Mouse (Mus musculus) neural tube, embryonic 14.5 days (tissue): Measurements from ENCODE around the gene Ak4. TPM values are rescaled to one million over a fixed set of nuclear protein-coding genes. Genes with fewer than 3 reads are reported as not detected.
"Not testable (repeated sequence)": the region's sequence is repeated elsewhere in the genome, so short reads cannot be mapped to it uniquely, and the experiment has no call there.

Source experiments
- ATAC-seq: fragments of 200-750 bp; cut with Nextera tagmentation; 2 replicates; pipeline ENCODE4 v1.8.0; 2017; ENCODE audit warnings: low read depth, mild to moderate bottlenecking, moderate TSS enrichment, moderate library complexity
- H3K27ac ChIP-seq: fragments of 300-500 bp; sonication (generic); 2 replicates; pipeline ENCODE4 v1.5.1; 2014; ENCODE audit warnings: low read depth, mild to moderate bottlenecking, control low read depth, low read length, moderate library complexity, mixed read lengths
- H3K27me3 ChIP-seq: fragments of 300-500 bp; sonication (generic); 2 replicates; pipeline ENCODE4 v1.6.1; 2014; ENCODE audit warnings: low read length; ENCODE audit not compliant: control insufficient read depth, insufficient read depth
- H3K36me3 ChIP-seq: fragments of 300-500 bp; sonication (generic); 2 replicates; pipeline ENCODE4 v1.6.1; 2014; ENCODE audit warnings: low read length, mixed read lengths; ENCODE audit not compliant: control insufficient read depth, insufficient read depth
- H3K4me1 ChIP-seq: fragments of 300-500 bp; sonication (generic); 2 replicates; pipeline ENCODE4 v1.6.1; 2014; ENCODE audit warnings: low read length; ENCODE audit not compliant: control insufficient read depth, insufficient read depth
- H3K4me2 ChIP-seq: fragments of 300-500 bp; sonication (generic); 2 replicates; pipeline ENCODE4 v1.6.1; 2014; ENCODE audit warnings: mild to moderate bottlenecking, low read depth, low read length, control low read depth
- H3K4me3 ChIP-seq: fragments of 300-500 bp; sonication (generic); 2 replicates; pipeline ENCODE4 v1.5.1; 2014; ENCODE audit warnings: low read depth, low read length, control low read depth, mixed read lengths
- H3K9ac ChIP-seq: fragments of 300-500 bp; sonication (generic); replicated peaks from 2 replicates; pipeline ENCODE4 v1.6.1; 2014; ENCODE audit warnings: low read depth, mild to moderate bottlenecking, control low read depth, low read length, mixed read lengths
- H3K9me3 ChIP-seq: fragments of 300-500 bp; sonication (generic); 2 replicates; pipeline ENCODE4 v1.6.1; 2016; ENCODE audit warnings: low read length; ENCODE audit not compliant: control insufficient read depth
- WGBS: fragments of 180-500 bp; shearing (Covaris S2); extraction: QIAGEN DNeasy Blood & Tissue Kit; methylation state at CpG from one replicate; pipeline ENCODE4 v1.1.7; 2014; 5-methylcytosine and 5-hydroxymethylcytosine counted together
- polyA plus RNA-seq: library from polyadenylated mRNA; unstranded; fragments of >200 nt; fragmentation: Nextera tagmentation; extraction: Ambion mirVana; gene quantifications from 2 replicates; pipeline ENCODE4 v1.2.1, GENCODE M21; 2014

Ak4 gene
- polyA plus RNA-seq, 1 experiment from 2014 or later, result 2.0 TPM

DNA sequence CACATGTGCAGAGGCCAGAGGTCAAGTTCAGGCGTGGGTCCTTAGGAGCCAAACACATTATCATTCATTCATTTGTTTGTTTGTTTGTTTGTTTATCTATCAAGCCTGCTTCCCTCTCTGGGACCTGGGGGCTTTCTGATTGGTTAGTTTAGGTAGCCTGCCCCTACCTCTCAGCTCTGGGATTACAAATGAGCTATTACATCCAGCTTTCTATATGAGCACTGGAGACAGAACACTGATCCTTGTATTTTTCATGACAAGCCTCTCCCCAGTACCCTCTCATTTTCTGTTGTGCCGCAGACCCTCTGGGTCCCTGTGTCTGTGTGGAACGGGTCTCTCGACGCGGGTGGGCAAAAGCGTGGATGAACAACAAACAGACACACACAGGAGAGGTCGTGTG is 30.8 kb upstream of the Ak4 start:
- H3K9me3 ChIP-seq, result no peaks in the 10 kb centered on the region
- ATAC-seq, result no peak

GRCm38 (mm10) chr4:101388656-101389055 is 30.4 kb upstream of the Ak4 start:
- not testable (repeated sequence) for H3K4me1 ChIP-seq, H3K4me3 ChIP-seq, H3K9ac ChIP-seq, H3K27me3 ChIP-seq, H3K36me3 ChIP-seq, H3K27ac ChIP-seq, H3K4me2 ChIP-seq, ATAC-seq, H3K9me3 ChIP-seq
- 85% methylated on average over 6 of the region's 6 CpGs for WGBS

More for the DNA sequence above, 30.8 kb upstream of the Ak4 start:
- Histone ChIP-seq H3K27me3 (no peaks in the 10 kb centered on the region), H3K4me1 (no peaks in the 10 kb centered on the region), H3K36me3 (no peaks in the 10 kb centered on the region), H3K27ac (no peak overlapping the region), H3K4me3 (no peak overlapping the region), H3K4me2 (no peak overlapping the region), H3K9ac (no peak overlapping the region)
- 91% methylated on average over 8 of the region's 8 CpGs for WGBS

DNA sequence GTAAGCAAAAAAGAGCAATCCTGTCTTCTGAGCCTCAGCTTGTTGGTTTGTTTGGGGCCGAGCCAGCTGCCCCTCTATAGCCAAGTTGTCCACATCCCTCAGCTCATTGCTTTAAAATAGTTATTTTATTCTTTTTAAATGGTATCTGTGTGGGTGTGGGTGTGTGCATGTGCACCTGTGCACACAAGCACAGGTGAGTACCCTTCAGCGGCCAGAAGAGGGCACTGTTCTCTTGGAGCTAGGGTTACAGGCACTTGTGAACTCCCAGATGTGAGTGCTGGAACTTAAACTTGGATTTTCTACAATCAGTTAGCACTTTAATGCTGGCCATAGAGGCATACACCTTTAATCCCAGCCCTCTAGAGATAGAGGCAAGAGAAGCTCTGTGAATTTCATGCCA is 26.8 kb upstream of the Ak4 start:
- Histone ChIP-seq H3K4me2 (no peak overlapping the region), H3K27ac (no peak overlapping the region), H3K36me3 (no peaks in the 10 kb centered on the region), H3K9me3 (no peaks in the 10 kb centered on the region), H3K4me3 (no peak overlapping the region), H3K4me1 (no peaks in the 10 kb centered on the region), H3K27me3 (no peaks in the 10 kb centered on the region), H3K9ac (no peak overlapping the region)
- no peak for ATAC-seq
- 44% methylated on average over 2 of the region's 2 CpGs for WGBS

GRCm38 (mm10) chr4:101393292-101393711 is 25.8 kb upstream of the Ak4 start:
- Histone ChIP-seq H3K9me3 (no peaks in the 10 kb centered on the region), H3K9ac (no peak overlapping the region), H3K36me3 (no peaks in the 10 kb centered on the region), H3K27me3 (no peaks in the 10 kb centered on the region), H3K4me2 (no peak overlapping the region), H3K4me1 (no peaks in the 10 kb centered on the region), H3K27ac (no peak overlapping the region), H3K4me3 (no peak overlapping the region)
- 81% methylated on average over 5 of the region's 5 CpGs for WGBS
- ATAC-seq, result no peak

DNA sequence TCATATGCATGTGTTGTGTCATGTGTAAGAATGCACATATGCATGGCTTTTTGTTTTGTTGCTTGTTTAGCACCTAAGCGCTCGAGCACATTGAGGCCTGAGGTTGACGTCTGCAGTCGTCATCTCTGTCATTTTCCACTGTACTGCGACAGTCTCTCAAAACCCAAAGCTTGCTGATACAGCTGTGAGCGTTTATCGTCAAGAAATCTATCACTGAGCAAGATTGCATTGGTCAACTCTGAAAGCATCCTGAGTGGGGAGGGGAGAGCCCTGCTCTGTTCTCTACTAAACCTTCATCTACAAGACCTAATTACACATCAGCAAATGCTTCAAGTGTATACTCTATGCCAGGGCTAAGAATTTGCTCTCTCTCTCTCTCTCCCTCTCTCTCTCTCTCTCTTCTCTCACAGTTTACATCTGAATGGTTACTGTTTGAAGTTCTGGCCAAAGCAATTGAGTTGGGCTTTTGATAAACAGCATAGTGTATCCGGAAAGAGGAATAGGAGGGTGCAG is 24.0 kb upstream of the Ak4 start:
- WGBS, result 88% methylated on average over 8 of the region's 8 CpGs
- Histone ChIP-seq H3K27ac (no peak overlapping the region), H3K9ac (no peak overlapping the region), H3K4me1 (no peaks in the 10 kb centered on the region), H3K4me2 (no peak overlapping the region), H3K9me3 (no peaks in the 10 kb centered on the region), H3K27me3 (no peaks in the 10 kb centered on the region), H3K4me3 (no peak overlapping the region), H3K36me3 (no peaks in the 10 kb centered on the region)
- ATAC-seq, result no peak

GRCm38 (mm10) chr4:101400025-101400594 is 19.0 kb upstream of the Ak4 start:
- no peaks in the 10 kb centered on the region for H3K9me3 ChIP-seq
- H3K4me1 ChIP-seq, result no peaks in the 10 kb centered on the region
- H3K4me2 ChIP-seq, result no peak overlapping the region
- H3K27me3 ChIP-seq, result no peaks in the 10 kb centered on the region
- no peak overlapping the region for H3K27ac ChIP-seq
- 85% methylated on average over 4 of the region's 4 CpGs for WGBS
- no peak for ATAC-seq
- no peak overlapping the region for H3K4me3 ChIP-seq
- no peaks in the 10 kb centered on the region for H3K36me3 ChIP-seq
- no peak overlapping the region for H3K9ac ChIP-seq

DNA sequence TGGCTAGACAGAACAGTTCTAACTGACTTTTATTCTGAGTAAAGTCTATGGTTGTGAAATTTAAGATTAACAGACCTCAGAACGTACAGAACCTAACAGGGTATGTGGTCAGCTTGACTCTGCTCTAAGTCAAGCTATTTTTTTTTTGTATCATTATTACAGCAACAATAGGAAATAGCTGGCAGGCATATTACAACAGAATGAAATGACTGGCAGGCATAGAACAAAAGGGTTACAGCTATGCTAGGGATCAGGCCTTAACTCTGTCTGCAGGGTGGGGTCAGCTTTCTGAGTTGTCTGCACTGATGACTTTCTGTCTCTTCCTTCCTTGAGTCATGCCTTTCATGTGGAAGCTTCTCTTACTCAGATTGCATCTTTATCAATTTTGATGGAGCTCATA is 17.1 kb upstream of the Ak4 start:
- H3K27me3 ChIP-seq, result no peaks in the 10 kb centered on the region
- 75% methylated on average over 1 of the region's 1 CpGs for WGBS

DNA sequence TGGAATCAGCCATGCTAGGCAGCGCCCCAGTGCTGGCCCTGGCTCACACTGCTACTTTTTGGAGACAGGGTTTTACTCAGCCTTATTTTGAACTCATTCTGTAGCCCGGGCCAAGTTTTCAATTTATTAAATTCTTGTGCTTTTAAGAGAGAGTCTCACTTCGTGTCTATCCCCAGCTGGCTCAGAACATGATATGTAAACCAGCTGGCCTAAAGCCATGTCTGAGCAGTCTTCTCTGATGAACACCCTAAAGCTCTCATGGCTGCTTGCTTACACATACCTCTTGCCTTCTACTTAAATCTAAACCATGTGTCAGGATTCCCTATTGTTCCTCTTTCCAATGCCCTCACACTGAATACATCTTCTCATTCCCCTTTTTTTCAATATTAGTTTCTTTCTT is 14.2 kb upstream of the Ak4 start:
- ATAC-seq, result no peak
- WGBS, result 80% methylated on average over 3 of the region's 3 CpGs
- no peak overlapping the region for H3K27ac ChIP-seq

More for the DNA sequence above, 17.1 kb upstream of the Ak4 start:
- Histone ChIP-seq H3K27ac (no peak overlapping the region), H3K4me2 (no peak overlapping the region), H3K9ac (no peak overlapping the region), H3K36me3 (no peaks in the 10 kb centered on the region), H3K4me3 (no peak overlapping the region), H3K4me1 (no peaks in the 10 kb centered on the region), H3K9me3 (no peaks in the 10 kb centered on the region)
- no peak for ATAC-seq

GRCm38 (mm10) chr4:101406411-101407196 is 12.5 kb upstream of the Ak4 start:
- Histone ChIP-seq H3K4me3 (no peak overlapping the region), H3K36me3 (no peaks in the 10 kb centered on the region), H3K27me3 (no peaks in the 10 kb centered on the region), H3K4me2 (no peak overlapping the region), H3K27ac (no peak overlapping the region), H3K4me1 (no peaks in the 10 kb centered on the region), H3K9me3 (no peaks in the 10 kb centered on the region), H3K9ac (no peak overlapping the region)
- ATAC-seq, result no peak
- WGBS, result 90% methylated on average over 4 of the region's 4 CpGs

More for the DNA sequence above, 14.2 kb upstream of the Ak4 start:
- no peak overlapping the region for H3K4me2 ChIP-seq
- H3K9me3 ChIP-seq, result no peaks in the 10 kb centered on the region
- no peak overlapping the region for H3K9ac ChIP-seq
- H3K27me3 ChIP-seq, result no peaks in the 10 kb centered on the region
- no peaks in the 10 kb centered on the region for H3K4me1 ChIP-seq
- no peak overlapping the region for H3K4me3 ChIP-seq
- H3K36me3 ChIP-seq, result no peaks in the 10 kb centered on the region
